Mouse (Mus musculus) megakaryocyte-erythroid progenitor cell, adult 5-6 weeks (primary cell): ENCODE data around the gene Phf21a. TPM values are rescaled to one million over a fixed set of nuclear protein-coding genes. Genes with fewer than 3 reads are reported as not detected.
"Not testable (repeated sequence)": the region's sequence is repeated elsewhere in the genome, so short reads cannot be mapped to it uniquely, and the experiment has no call there.

ENCODE experiments used
- ATAC-seq: replicated peaks from 2 replicates; pipeline ENCODE4 v1.8.0; 2016; ENCODE audit warnings: mild to moderate bottlenecking, inconsistent platforms; ENCODE audit not compliant: severe bottlenecking, poor library complexity, low FRiP score, low TSS enrichment
- total RNA-seq, 2 experiments: library from RNA; stranded (forward) in 1 of 2; stranded (reverse) in 1 of 2; fragments of 200-1000, 215-1000 nt in 1 of 2; fragments of >200 nt in 1 of 2; fragmentation: Nextera tagmentation in 1 of 2; gene quantifications; 2 replicates each; pipeline ENCODE4 v1.2.3; 2014 to 2017

Gene Phf21a
- total RNA-seq, 2 experiments from 2014 or later: 6.2 to 26.9 TPM

DNA sequence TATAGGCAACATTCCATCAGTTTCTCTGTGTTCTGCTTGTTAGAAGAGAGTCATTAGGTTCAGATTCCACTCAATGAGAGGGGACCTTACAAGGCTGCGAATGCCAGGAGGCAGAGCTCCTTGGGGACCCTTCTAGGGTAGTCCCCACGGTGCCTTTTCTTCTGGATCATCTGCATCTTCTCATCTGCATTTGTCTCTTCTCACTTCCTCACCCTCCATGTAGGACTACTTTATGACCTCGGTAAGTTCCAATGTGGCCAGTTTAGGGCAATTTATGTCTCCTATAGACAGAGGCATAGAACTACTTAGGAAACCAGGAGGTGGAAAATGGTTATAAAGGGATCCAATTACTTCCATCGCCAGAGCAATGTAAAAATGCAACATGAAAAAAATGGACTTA lies 21.8 kb upstream of the Phf21a start:
- ATAC-seq: no peak

DNA sequence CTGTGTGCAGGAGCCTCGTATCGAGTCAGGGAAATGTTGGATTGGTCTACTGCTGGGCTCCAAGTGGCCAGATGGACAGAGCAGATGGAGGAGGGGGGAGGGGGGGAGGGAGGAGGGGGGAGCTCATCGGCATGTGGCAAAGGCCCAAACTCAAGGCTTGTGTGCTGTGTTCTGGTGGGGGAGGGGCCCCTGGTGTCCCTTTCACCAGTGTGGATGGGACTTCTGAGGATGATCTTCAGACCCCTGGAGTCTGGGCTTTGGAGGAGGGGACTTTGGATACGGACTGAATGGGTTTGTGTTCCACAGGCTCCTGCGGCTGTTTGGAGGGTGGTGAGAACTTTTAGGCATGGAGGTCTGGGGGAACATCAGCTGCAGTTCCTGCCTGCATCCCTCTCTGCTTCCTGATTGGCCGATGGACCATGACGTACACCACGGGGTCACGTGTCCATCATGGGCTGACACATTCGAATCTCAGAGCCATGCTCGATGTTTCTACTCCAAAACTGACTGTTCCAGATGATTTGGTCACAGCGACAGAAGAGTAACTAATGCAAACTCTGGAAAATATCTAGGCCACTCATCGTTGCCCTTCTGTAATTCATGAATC lies 16.7 kb upstream of the Phf21a start:
- no peak for ATAC-seq

DNA sequence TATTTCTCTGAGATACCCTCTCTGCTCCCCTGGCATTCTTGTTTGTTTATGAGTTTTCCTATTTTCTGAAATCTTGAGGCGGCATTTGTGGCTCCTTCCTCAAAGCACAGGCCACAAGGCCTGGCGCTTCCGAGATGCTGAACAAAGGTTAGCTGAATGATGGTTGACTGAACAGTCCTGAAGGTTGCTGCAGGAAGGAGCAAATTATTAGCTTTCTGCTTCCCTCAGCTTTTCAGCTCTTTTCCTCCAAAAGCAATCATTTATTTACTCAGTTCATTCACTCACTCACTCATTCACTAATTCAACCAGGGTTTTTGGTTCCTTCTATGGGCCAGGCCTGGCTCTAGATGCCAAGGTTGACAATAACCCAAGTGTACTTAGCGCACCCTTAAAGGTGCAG lies 10.7 kb upstream of the Phf21a start:
- no peak for ATAC-seq

DNA sequence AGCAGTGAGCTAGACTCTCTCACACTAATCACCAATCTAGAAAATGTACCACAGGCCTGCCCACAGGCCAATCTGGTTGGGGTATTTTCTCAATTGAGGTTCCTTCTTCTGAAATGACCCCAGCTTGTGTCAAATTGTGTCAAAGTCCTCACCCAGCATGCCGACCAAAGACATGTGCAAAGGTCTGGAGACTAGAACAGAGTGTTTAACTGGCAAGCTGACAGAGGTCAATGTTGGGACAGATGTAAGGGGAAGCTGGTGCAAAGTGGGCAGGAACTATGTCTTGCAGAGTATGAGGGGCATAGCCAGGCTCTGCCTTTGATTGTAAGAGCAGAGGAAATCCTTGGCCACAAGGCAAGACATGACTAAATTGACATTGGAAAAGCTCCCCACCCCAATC lies 7.2 kb upstream of the Phf21a start:
- no peak for ATAC-seq

DNA sequence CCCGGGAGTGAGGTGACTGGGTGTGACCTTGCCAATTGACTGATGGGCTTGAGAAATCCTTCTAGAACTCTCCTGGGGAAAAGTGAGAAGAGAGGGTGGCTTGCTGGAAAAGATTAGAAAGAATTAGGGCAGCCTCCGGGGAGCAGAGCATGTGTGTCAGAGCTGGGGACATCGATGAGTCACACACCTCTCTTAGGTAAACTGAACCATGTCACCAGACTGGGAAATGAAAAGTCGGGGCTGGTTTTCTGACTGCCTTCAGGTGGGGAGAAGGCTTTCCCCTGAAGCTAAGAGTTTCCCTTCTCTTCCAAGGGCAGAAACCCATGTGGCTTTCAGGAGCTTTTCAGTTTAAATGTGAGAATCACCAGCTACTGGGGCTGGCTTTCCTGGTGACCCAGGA lies 5.9 kb upstream of the Phf21a start:
- no peak for ATAC-seq

DNA sequence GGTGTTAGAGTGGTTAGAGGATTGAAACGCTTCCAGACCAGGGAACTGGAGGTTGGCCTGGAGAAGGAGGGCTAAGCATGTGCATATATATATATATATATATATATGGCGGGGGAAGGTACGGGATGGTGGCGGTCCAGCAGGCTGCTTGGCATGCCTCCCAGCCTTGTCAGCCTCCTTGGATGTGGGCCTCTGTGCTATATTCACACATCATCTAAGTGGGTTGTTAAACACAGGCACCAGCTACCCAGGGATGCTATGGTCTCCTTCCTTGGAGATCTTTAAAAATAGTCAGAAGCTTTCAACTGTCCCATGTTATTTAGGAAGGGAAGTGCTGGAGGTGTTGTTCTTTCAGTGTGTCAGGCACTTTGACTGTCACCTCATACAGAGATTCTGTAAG lies 3.1 kb upstream of the Phf21a start:
- ATAC-seq: no peak

DNA sequence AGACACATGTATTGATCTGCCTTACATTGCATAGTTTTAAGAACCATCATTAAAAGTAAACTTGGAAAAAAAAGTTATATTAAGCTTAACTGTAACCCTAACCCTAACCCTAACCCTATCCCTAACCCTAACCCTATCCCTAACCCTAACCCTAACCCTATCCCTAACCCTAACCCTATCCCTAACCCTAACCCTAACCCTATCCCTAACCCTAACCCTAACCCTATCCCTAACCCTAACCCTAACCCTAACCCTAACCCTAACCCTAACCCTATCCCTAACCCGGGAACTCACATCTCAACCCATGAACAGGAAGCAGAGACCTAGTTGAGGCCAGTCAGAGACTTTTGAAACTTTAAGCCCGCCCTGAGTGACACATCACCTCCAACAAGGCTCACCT lies 586 bp downstream of the Phf21a start:
- ATAC-seq: not testable (repeated sequence)

DNA sequence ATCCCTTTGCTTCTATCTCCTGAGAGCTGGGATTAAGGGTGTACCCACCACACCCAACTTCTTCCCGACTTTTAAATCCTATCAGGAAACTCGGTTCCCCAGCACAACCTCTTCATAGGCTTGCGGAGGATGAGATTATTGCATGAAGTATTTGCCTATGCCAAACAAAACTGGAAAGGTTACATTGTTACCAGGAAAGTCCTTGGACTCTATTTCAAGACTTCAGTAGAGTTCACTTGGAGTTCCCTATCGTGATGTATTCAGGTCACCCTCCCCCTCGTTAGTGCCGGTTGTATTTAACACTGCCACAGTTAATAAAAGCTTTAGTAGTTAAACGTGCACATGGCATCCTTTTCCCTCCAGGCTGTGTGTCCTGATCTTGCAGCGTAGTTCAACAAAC lies 1.2 kb downstream of the Phf21a start:
- no peak for ATAC-seq

DNA sequence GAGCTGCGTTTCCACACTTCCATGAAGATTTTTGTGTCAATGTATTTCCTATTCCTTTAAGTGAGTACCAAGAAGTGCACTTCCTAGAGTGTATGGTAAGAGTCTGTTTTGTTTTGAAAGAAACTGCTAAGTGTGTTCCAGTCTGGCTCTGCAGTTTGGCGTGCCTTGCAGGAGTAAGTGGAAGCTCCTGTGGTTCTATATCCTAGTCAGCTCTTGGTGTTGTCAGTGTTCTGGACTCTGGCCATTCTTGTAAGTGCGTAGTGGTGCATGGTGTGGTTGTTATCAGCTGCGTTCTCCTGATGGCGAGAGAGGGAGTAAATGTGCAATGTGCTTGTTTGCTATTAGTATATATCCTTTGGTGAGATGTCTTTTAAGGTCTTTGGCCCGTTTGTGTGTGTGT lies 7.9 kb downstream of the Phf21a start:
- ATAC-seq: no peak

DNA sequence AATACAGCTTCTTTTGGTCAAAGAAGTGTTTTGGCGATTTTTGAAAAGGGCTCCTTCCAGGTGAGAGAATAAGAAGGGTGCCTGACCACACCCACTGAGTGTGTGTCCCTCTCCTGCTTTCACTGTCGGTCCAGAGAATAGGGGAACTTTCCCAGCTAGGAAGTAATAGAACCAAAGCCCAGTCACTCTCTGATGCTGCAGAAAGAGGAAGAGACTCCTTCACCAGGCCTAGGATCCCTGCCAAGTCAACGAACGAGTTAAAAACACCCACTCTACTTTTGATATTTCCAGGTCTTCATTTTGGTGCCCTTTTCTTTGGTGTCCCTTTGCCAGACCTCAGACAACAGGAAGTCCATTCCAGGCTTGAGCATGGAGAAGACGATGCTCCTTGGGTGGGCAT lies 31.6 kb downstream of the Phf21a start:
- ATAC-seq: no peak

DNA sequence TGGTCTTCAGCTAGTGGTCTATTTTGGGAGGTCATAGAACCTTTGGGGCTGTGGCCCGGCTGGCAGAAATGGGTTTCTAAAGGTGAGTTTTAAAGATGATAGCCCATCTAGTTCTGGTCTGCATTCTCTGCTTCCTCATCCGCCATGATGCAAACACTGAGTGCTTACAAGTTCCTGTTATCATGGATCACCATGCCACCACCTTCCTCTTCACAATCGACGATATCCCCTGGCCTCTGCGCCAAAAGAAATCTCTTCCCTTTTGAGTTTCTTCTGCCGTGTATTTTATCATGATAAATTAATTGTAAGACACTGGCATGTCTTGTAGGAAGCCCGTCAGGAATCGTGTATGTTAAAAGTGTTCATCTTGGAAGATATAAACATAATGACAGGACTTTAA lies 32.4 kb downstream of the Phf21a start:
- ATAC-seq: no peak

DNA sequence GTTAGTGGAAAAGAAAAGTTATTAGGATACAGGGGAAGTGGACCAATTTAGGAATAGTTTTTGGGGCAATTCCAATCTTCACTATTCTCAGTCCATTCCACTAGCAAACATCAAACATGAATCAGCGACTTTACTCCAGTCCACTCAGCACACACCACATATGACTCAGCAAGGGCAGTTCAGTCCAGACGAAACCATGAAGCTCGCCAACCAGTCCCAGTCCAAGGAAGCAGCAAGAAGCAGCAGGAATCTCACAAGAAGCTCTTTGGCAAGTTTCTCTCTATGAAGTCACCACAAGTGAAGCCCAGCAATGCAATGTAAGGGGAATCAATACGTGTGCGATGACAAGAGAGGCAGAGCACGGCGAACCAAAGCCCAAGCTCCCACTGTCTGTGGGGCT lies 37.2 kb downstream of the Phf21a start:
- no peak for ATAC-seq

DNA sequence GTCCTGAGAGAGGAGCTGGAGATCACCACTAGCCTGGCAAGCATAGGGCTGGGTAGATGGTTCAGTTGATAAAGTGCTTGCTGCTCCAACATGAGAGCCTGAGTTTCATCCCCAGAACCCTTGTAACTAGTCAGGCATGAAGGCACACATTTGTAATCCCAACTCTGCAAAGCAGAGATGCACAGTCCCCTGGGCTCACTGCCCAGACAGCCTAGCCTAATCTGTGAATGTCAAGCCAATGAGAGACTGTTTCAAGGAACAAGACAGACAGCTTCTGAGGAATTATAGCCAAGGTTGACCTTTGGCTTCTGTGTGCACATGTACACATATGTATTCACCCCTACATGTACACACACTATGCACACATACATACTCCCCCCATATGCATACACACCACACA lies 45.8 kb downstream of the Phf21a start:
- ATAC-seq: no peak

DNA sequence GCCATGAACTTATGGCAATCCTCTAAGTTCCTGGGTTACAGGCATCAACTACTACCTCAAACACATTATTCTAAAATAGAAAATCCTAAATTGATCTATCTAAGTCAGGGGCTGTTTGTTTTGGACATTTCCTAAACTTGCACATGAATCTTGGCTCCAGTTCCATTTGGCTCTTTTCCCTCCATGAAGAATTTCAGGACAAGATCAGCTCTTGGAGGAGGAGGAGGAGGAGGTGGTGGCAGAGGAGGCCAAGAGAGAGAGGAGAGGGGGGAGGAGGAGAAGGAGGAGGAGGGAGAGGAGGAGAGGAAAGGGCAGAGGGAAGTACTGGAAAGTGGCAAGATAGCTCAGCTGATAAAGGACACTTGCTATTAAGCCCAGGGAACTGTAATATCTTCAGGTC lies 46.4 kb downstream of the Phf21a start:
- ATAC-seq: no peak

DNA sequence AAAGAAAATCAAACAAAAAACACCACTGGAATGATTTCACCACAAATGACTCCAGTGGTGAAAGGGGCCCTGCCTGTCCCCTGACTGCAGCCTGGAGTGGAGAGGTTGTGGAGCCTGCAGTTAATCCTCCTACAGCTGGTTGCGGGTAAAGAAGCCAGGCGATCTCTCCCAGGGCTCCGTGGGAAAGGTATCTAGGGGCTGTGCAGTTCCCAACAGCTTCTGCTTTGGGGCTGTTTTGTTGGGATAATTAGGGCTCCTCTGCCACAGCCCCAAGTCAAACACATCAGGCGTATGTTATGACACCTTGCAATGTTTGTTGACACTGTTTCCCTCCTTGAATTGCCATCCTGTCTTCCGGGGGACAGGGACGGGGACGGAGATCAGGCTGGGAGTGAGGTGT lies 47.5 kb downstream of the Phf21a start:
- no peak for ATAC-seq

DNA sequence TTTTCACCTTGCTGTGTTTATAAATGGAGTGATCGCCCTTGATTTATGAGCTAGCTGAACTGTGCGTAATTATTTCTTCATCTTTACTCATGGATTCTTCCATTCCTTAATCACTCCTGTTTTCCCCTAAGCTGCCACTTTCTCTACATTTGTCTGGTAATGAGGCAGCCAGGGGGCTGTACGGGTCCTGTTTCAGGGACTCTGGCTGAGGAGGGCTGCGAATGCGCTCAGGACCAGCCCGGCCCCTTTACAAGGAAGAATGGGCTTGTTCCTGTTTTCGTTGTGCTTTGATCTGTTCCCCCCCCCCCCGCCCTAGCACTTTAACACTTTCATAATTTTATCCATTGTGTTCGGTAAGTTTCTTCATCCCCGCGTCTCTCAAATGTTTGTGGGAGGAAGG lies 48.2 kb downstream of the Phf21a start:
- ATAC-seq: no peak

DNA sequence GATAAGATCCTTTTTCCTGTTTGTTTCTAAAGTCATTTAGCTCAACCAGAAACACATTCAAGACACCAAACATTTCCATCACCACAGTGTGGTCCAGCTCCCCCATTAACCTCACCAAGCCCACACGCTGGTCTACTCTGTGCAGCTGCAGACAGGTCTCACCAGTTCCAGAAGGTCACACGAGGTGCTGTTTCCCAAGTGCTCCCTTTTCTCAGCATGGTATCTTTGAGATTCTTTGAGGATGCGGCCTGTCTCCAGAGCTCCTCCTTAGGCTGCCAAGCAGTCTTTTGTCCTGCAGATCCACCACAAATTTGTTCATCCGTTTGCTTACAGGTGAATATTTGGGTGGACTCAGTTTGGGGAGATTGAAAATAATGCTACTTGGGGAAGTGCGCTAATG lies 51.0 kb downstream of the Phf21a start:
- ATAC-seq: no peak

DNA sequence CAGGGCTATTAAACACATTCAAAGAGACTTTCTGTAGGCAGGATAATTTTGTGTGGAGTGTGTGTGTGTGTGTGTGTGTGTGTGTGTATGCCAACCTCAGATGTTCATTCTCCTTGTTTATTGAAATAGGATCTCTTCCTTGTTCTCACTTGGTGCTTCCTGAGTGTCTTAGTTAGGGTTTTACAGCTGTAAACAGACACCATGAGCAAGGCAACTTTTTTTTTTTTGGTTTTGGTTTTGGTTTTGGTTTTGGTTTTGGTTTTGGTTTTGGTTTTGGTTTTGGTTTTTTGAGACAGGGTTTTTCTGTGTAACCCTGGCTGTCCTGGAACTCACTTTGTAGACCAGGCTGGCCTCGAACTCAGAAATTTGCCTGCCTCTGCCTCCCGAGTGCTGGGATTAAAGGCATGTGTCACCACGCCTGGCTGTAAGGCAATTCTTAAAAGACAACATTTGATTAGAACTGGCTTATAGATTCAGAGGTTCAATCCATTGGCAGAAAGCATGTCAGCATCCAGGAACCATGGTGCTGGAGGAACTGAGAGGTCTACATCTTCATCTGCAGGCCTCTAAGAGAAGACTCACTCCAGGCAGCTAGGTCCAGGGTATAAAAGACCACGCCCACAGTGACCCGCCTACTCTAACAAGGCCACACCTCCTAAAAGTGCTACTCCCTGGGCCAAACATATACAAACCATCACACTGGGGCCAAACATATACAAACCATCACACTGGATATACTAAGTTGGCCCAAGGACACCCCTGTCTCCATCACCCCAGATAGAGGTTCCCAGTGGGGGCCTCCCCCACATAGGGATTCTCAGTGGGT lies 55.2 kb downstream of the Phf21a start:
- not testable (repeated sequence) for ATAC-seq

DNA sequence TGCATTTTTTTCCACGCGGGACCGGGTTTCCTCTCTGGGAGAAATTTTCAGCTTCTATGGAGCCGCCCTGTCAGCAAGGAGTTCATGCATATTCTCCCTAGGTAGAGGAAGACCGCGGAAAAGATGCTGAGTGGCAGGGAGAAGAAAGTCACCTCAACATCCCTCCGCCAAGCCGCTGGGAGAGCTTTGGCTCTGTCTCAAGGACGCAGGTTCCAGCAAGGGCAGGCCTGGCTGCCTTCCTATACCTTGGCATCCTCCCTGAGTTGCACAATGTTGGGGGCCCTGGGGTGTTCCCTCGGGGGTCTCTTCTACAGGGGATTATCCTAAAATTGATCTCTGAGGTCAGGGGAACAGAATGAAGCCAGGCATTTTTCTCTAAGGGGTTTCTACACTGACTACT lies 71.4 kb downstream of the Phf21a start:
- ATAC-seq: no peak

DNA sequence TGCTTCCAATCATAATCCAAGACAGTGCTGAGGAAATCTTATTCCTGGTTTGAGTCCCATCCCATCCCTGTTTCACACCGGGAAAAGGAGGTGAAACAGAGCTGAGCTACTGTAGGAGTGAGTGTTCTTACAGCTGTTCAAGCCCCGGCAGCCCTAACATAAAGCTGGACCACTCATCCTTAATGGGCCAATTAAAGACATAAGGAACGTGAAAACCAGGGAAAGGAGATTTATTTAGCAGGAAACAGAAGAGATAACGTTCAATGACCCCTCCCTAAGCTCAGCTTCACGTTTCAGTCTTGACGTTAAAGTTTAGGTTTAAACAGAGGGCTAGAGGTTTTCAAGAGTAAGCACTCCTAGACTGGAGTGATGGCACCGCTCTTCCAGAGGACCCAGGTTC lies 74.0 kb downstream of the Phf21a start:
- ATAC-seq: no peak

DNA sequence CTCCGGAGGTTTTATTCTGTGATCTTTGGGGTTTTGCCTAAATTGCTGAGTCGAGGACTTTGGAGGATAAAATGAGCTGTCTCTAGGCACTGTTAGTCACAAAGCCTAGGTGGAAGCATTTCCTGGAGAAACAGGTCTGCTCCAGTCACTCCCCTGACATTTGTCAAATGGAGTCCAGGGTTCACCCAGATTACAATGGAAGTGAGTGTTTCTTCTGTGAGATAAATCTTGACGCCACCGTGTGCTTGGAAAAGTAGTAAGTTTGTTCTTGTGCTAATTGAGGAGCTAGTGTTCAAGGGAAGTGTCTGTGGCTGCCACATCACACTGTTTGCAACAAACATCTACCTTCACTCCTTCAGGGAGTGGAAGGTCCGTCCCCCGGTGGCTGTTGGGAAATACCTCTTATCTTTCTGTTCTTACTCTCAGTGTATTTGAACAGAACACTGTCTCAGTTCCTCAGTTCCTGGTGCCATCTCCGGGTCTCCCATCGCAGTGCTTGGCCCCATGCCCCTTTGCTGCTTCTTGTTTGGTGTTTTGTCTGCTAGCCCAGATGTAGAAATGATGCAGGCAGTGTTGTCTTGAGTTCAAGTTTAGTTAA lies 78.2 kb downstream of the Phf21a start:
- ATAC-seq: no peak
